Mouse (Mus musculus) liver, adult 2 months (tissue): Measurements from ENCODE around the gene Gfra1. TPM values are rescaled to one million over a fixed set of nuclear protein-coding genes. Genes with fewer than 3 reads are reported as not detected.

Source experiments
- DNase-seq: peaks from one replicate; pipeline ENCODE4 v3.0.0-alpha.2; 2011; ENCODE audit warnings: low read depth, low spot score; ENCODE audit errors: extremely low read depth
- H3K27ac ChIP-seq: fragments of 200-500 bp; replicated peaks from 2 replicates; pipeline ENCODE4 v1.5.1; 2012; ENCODE audit warnings: low read depth, mild to moderate bottlenecking, control low read depth, inconsistent platforms, low read length; ENCODE audit not compliant: insufficient read depth
- H3K27me3 ChIP-seq: fragments of 200-500 bp; 2 replicates; pipeline ENCODE4 v1.6.1; 2012; ENCODE audit warnings: mild to moderate bottlenecking, moderate library complexity, low read length, inconsistent platforms; ENCODE audit not compliant: control insufficient read depth, insufficient read depth
- H3K36me3 ChIP-seq: fragments of 200-500 bp; 2 replicates; pipeline ENCODE4 v1.6.1; 2012; ENCODE audit warnings: low read length, inconsistent platforms; ENCODE audit not compliant: control insufficient read depth, insufficient read depth
- H3K4me1 ChIP-seq: fragments of 200-500 bp; 2 replicates; pipeline ENCODE4 v1.6.1; 2011; ENCODE audit warnings: low read length; ENCODE audit not compliant: control insufficient read depth, insufficient read depth
- H3K4me3 ChIP-seq: fragments of 200-500 bp; 2 replicates; pipeline ENCODE4 v1.5.1; 2011; ENCODE audit warnings: low read depth, mild to moderate bottlenecking, control low read depth, low read length, moderate library complexity; ENCODE audit not compliant: insufficient read depth
- H3K79me2 ChIP-seq: fragments of 200-500 bp; 2 replicates; pipeline ENCODE4 v1.6.1; 2012; ENCODE audit warnings: inconsistent platforms, mild to moderate bottlenecking, low read length, moderate library complexity; ENCODE audit not compliant: control insufficient read depth, insufficient read depth
- H3K9ac ChIP-seq: fragments of 200-500 bp; 2 replicates; pipeline ENCODE4 v1.6.1; 2012; ENCODE audit warnings: low read depth, mild to moderate bottlenecking, control low read depth, inconsistent platforms, low read length
- CTCF ChIP-seq: fragments of 200-500 bp; IDR thresholded peaks from 2 replicates; pipeline ENCODE4 v1.5.1; 2011; ENCODE audit warnings: low read depth, low read length, control low read depth
- POLR2A ChIP-seq: fragments of 200-500 bp; IDR thresholded peaks from 2 replicates; pipeline ENCODE4 v1.6.1; 2011; ENCODE audit warnings: low read length, control low read depth; ENCODE audit not compliant: insufficient read depth; ENCODE audit errors: extremely low read depth
- WGBS: fragments of 180-500 bp; shearing (Covaris S2); methylation state at CpG from one replicate; pipeline ENCODE4 v1.1.7; 2018; 5-methylcytosine and 5-hydroxymethylcytosine counted together
- polyA plus RNA-seq: library from polyadenylated mRNA; depleted of rRNA; stranded (reverse); fragments of >200 nt; gene quantifications from 2 replicates; pipeline ENCODE4 v1.2.3, GENCODE M21; 2012
- total RNA-seq: library from RNA; depleted of rRNA; stranded (reverse); fragments of >200 nt; gene quantifications from 2 replicates; pipeline ENCODE4 v1.2.3, GENCODE M21; 2014

Gfra1 gene
- total and polyA plus RNA-seq, 2 experiments = 38.9 to 101 TPM

DNA sequence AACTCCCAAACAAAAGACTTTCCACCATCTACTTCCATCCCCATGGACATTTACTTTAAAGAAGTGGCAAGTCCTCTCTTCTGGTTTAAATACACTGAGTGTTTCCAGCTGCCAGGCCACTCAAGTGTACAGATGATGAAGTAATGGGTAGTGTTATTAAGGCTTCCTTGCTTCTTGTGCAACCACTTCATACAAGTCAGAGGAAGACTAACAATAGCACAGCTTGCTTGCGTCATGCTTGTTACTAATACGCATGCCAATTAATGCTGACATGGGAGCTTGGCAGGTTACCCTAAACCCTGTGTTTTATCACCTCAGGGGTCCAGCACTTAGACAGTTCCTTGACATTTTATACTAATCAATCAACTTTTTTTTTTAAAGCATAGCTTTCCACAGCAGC is 196.5 kb downstream of the Gfra1 start:
- Histone ChIP-seq H3K36me3 (peaks cover 59% of the 10 kb centered on the region), H3K4me1 (no peaks in the 10 kb centered on the region), H3K4me3 (no peak overlapping the region), H3K27me3 (no peaks in the 10 kb centered on the region), H3K27ac (no peak overlapping the region), H3K79me2 (no peaks in the 10 kb centered on the region), H3K9ac (no peak overlapping the region)
- no peak for DNase-seq
- no peak for TF ChIP-seq POLR2A
- 64% methylated on average over 2 of the region's 2 CpGs for WGBS

DNA sequence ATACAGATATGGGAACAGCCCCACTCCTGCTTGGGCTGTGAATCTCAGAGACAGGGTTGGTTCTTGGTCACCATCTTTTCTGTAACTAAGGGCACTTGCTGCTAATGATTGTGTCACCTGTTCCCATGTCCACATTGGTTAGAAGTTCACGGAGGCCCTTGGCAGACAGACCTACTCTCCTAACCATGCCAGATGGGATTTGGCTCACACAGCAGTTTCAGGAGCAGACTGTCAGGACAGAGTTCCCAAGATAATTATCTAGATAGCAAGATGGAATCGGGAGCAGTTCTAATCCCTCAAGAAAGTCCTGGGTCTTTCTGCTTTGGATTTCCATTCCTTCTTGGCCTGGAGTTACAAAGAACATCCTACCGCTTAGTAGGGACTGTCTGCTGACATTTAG is 199.2 kb downstream of the Gfra1 start:
- Histone ChIP-seq H3K4me1 (no peaks in the 10 kb centered on the region), H3K27ac (no peak overlapping the region), H3K36me3 (peaks cover 50% of the 10 kb centered on the region), H3K9ac (no peak overlapping the region), H3K79me2 (no peaks in the 10 kb centered on the region), H3K4me3 (no peak overlapping the region), H3K27me3 (no peaks in the 10 kb centered on the region)
- DNase-seq = peak; percentile 93
- WGBS = 50% methylated on average over 3 of the region's 3 CpGs
- no peak for TF ChIP-seq CTCF
- no peak for TF ChIP-seq POLR2A

DNA sequence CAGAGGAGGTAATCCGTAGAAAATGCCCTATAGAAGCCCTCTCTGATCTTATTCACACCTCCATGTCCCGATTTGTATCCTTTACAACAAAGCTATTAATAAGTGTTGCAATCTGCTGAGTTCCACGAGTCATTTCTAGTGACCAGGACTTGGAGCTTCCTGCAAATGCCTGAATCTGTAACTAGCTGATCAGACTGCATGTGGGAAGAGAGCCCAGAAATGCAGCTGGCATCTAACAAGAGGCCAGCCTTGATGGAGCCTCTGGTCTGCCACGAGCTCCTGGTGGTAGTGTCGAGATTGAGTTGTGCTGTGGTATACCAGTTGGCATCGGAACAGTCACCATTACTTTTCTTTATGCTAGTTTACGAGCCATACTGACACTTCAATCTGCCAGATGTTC is 200.3 kb downstream of the Gfra1 start:
- 80% methylated on average over 7 of the region's 7 CpGs for WGBS
- no peak for TF ChIP-seq CTCF
- TF ChIP-seq POLR2A = no peak

DNA sequence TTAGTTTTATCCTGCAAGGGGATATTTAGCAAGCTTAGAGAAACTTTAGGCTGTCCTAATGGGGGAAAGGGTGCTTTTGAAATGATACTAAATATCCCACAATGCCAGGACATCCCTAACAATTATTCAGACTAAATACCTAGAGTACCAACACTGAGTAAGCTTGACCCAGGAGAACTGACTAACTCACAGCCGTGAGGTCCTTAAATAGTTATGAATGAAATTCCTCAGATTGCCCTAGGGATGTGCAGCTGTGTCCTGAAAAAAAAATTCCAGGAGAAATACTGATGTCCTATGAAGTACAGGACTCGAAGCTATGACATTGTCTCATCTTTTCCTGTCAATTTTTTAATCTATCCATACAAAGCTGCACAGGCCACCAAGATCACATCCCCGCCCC is 201.5 kb downstream of the Gfra1 start:
- Histone ChIP-seq H3K4me3 (no peak overlapping the region), H3K27me3 (no peaks in the 10 kb centered on the region), H3K79me2 (no peaks in the 10 kb centered on the region), H3K4me1 (no peaks in the 10 kb centered on the region), H3K27ac (no peak overlapping the region), H3K9ac (no peak overlapping the region), H3K36me3 (peaks cover 39% of the 10 kb centered on the region)
- no peak for DNase-seq
- no peak for TF ChIP-seq POLR2A
- TF ChIP-seq CTCF = no peak
- WGBS = 90% methylated on average over 3 of the region's 3 CpGs

More for the DNA sequence above, 200.3 kb downstream of the Gfra1 start:
- no peak overlapping the region for H3K9ac ChIP-seq
- H3K79me2 ChIP-seq = no peaks in the 10 kb centered on the region
- no peak overlapping the region for H3K27ac ChIP-seq
- no peak for DNase-seq
- H3K4me3 ChIP-seq = no peak overlapping the region
- peaks cover 45% of the 10 kb centered on the region for H3K36me3 ChIP-seq
- no peaks in the 10 kb centered on the region for H3K27me3 ChIP-seq
- H3K4me1 ChIP-seq = no peaks in the 10 kb centered on the region

DNA sequence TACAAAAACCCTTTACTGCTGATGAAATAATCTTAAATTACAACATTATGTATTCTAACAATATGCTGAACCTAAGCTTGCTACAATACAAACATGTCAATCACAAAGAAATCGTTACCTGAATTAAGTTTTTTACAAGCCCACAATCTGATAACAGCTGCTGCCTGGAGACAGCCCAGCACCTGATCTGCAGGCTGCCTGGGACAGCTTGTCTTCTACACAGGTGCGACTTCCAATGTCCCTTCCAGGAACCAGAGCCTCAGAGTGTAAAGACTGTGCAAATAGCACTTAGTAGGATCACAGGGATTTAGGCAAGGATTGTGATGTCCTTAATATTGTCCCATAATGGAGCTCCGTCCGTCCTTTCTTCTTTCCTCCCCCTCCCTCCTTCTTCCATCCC is 204.0 kb downstream of the Gfra1 start:
- no peaks in the 10 kb centered on the region for H3K4me1 ChIP-seq
- WGBS = 83% methylated on average over 4 of the region's 4 CpGs
- no peak overlapping the region for H3K27ac ChIP-seq
- peaks cover 45% of the 10 kb centered on the region for H3K36me3 ChIP-seq
- no peaks in the 10 kb centered on the region for H3K27me3 ChIP-seq
- no peaks in the 10 kb centered on the region for H3K79me2 ChIP-seq
- TF ChIP-seq CTCF (no peak), POLR2A (no peak)
- H3K4me3 ChIP-seq = no peak overlapping the region
- no peak for DNase-seq
- H3K9ac ChIP-seq = no peak overlapping the region

GRCm38 (mm10) chr19:58251095-58251494 is 204.6 kb downstream of the Gfra1 start:
- H3K9ac ChIP-seq = no peak overlapping the region
- H3K36me3 ChIP-seq = peaks cover 42% of the 10 kb centered on the region
- H3K4me1 ChIP-seq = no peaks in the 10 kb centered on the region
- H3K79me2 ChIP-seq = no peaks in the 10 kb centered on the region
- H3K27ac ChIP-seq = no peak overlapping the region
- no peaks in the 10 kb centered on the region for H3K27me3 ChIP-seq
- WGBS = 88% methylated on average over 6 of the region's 6 CpGs
- DNase-seq = no peak
- TF ChIP-seq POLR2A (no peak), CTCF (no peak)
- no peak overlapping the region for H3K4me3 ChIP-seq
